Mouse (Mus musculus) gastrocnemius, adult 2 months (tissue): ENCODE measurements around the gene Cep57. TPM values are rescaled to one million over a fixed set of nuclear protein-coding genes. Genes with fewer than 3 reads are reported as not detected.

ENCODE experiments used
- DNase-seq: peaks from one replicate; pipeline ENCODE4 v3.0.0; 2022
- H3K27ac ChIP-seq: fragments of 200-600 bp; 2 replicates; pipeline ENCODE4 v1.8.1; 2022; ENCODE audit warnings: mild to moderate bottlenecking
- H3K4me3 ChIP-seq: fragments of 200-600 bp; 2 replicates; pipeline ENCODE4 v1.8.1; 2022; ENCODE audit warnings: mild to moderate bottlenecking, moderate library complexity
- CTCF ChIP-seq: fragments of 200-600 bp; IDR thresholded peaks from 2 replicates; pipeline ENCODE4 v1.8.1; 2022; ENCODE audit warnings: antibody characterized with exemption, mild to moderate bottlenecking, moderate library complexity
- intact Hi-C: fragments of 180-260 bp; cut with DNase I; formaldehyde crosslinking; loops from one replicate; pipeline ENCODE4 v1.15.1; 2025
- total RNA-seq, 2 experiments: library from RNA; stranded (reverse); gene quantifications; 2 replicates each; pipeline ENCODE4 v1.2.3; 2021

The Cep57 gene
- total RNA-seq, 2 experiments from 2014 or later, result 5.7 to 7.0 TPM

- H3K27ac ChIP-seq, result no peak overlapping the region
- no peak overlapping the region for H3K4me3 ChIP-seq
- TF ChIP-seq CTCF, result no peak
- no peak for DNase-seq
- intact Hi-C loops, result no loop called here
Observed at GRCm38 (mm10) chr9:13766570-13766969, 60.3 kb downstream of the Cep57 start.

DNA sequence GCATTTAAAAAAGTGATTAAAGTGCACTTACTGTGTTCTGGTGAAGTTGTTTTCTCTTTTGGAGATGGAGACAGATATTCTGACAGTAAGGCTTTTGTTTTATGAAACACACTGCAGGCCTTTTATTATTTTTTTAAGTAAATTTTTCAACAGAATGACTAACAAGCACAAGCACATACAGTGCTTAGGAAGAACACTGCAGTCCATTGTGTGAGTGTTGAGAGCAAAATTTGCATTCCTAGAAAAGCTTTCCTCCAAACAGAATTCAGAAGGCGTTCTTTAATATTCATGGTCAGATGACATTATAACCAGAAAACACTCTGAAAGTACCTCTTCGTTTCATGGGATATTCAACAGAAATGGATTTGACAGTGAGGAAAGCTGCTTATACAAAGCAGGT, 61.3 kb downstream of the Cep57 start:
- no peak for TF ChIP-seq CTCF
- no peak overlapping the region for H3K4me3 ChIP-seq
- H3K27ac ChIP-seq, result 0 out of 2 replicates have a peak overlapping the region, but pooled peaks have one; percentile 4
- no peak for DNase-seq
- intact Hi-C loops, result no loop called here

DNA sequence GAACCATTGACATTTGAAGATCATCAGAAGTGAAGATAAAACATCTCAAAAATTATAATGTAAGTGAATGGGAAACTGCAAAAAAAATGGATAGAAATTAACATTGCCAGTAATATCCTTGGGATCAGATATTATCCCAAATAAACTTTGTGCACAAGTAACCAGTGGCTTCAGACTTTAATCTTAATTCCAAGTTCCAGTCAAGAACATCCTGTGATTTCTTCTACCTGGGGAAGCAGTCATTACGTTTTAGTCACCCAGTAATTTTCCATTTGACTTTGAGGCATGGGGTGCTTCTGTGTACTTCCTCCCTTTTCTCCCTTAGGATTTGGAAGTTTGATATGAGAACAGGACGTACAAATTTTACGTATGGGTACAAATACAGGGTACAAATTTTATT, 66.5 kb downstream of the Cep57 start:
- intact Hi-C loops, result no loop called here
- DNase-seq, result no peak
- no peak for TF ChIP-seq CTCF
- H3K4me3 ChIP-seq, result no peak overlapping the region
- H3K27ac ChIP-seq, result no peak overlapping the region

Other genes starting within 250 kb of the Cep57 start
- gene Mtmr2, start 78.7 kb downstream of the Cep57 start, total RNA-seq, result 10 to 100 TPM; 17.7 to 20.6 TPM
- 1 to 10 TPM; 4.9 to 5.3 TPM for gene Fam76b, start 609 bp upstream of the Cep57 start, total RNA-seq